Comparison of ENCODE assay signal across 8 mouse cellular contexts in genomic region chr19:57116871-57117501, GRCm38 (mm10).
A peak's percentile ranks its signal among the peaks of the same experiment; 100 is the strongest.
DNase-seq lines count a peak whose midpoint lies in the region; ATAC-seq and TF ChIP-seq lines count a peak whose summit lies in the region.

No protein-coding gene starts in this region.

- H3K4me2 ChIP-seq in hindbrain, embryonic 15.5 days, result peak overlapping the region; percentile 36

- no peak overlapping the region for H3K4me3 ChIP-seq in cerebellum, adult 2 months (replicated peaks; ENCODE audit: insufficient read depth, low read depth, low read length)
- peak overlapping the region; percentile 73 for H3K4me3 ChIP-seq in brown adipose tissue, adult 24 weeks (ENCODE audit: insufficient read depth, low read depth, low read length)
- H3K4me3 ChIP-seq in hindbrain, embryonic 15.5 days, result 0 out of 2 replicates have a peak overlapping the region, but pooled peaks have one; percentile 3

- no peaks in the 10 kb centered on the region for H3K9me3 ChIP-seq in hindbrain, embryonic 15.5 days

- 11% methylated on average over 7 of the region's 7 CpGs for WGBS in cerebellum, adult 2 months
- 6% methylated on average over 7 of the region's 7 CpGs for WGBS in hindbrain, embryonic 15.5 days

- ATAC-seq in hindbrain, embryonic 15.5 days (ENCODE audit: low FRiP score, low read depth), result no peak
- no peak; the same call in 1 of the 2 replicates for ATAC-seq in megakaryocyte, adult 5-6 weeks (ENCODE audit: poor library complexity, severe bottlenecking)

- peaks cover 39% of the 10 kb centered on the region for H3K4me1 ChIP-seq in cerebellum, adult 2 months (ENCODE audit: control insufficient read depth, insufficient read depth, low read length)
- peaks cover 11% of the 10 kb centered on the region for H3K4me1 ChIP-seq in brown adipose tissue, adult 24 weeks (ENCODE audit: control insufficient read depth, insufficient read depth, insufficient read length, low read length)
- peaks cover 42% of the 10 kb centered on the region for H3K4me1 ChIP-seq in hindbrain, embryonic 15.5 days (replicated peaks)

- 0 out of 2 replicates have a peak overlapping the region, but pooled peaks have one; percentile 17 for H3K9ac ChIP-seq in hindbrain, embryonic 15.5 days

- no peaks in the 10 kb centered on the region for H3K27me3 ChIP-seq in cerebellum, adult 2 months (ENCODE audit: control insufficient read depth, insufficient read depth, low read length)
- H3K27me3 ChIP-seq in hindbrain, embryonic 15.5 days, result no peaks in the 10 kb centered on the region

- no peak for TF ChIP-seq CTCF in cerebellum, adult 2 months (IDR thresholded peaks at IDR 0.05; ENCODE audit: borderline replicate concordance, insufficient read depth, low read depth, low read length)

- H3K27ac ChIP-seq in cerebellum, adult 2 months (ENCODE audit: insufficient read depth, low read length), result no peak overlapping the region
- H3K27ac ChIP-seq in brown adipose tissue, adult 24 weeks (replicated peaks; ENCODE audit: low read depth, low read length), result peak overlapping the region; percentile 95
- H3K27ac ChIP-seq in hindbrain, embryonic 15.5 days (replicated peaks), result no peak overlapping the region

- no peak for TF ChIP-seq POLR2A in cerebellum, adult 2 months (IDR thresholded peaks at IDR 0.05; ENCODE audit: borderline replicate concordance, insufficient read depth, low read length)

- H3K36me3 ChIP-seq in hindbrain, embryonic 15.5 days, result no peaks in the 10 kb centered on the region

- peak; percentile 50 to 51 for DNase-seq in cerebellum, postnatal 10 days
- DNase-seq in cerebellum, adult 2 months, result no peak
- DNase-seq in liver, result peak; percentile 42
- DNase-seq in naive thymus-derived CD4-positive, alpha-beta T cell, adult 2 months (ENCODE audit: low read depth), result peak; percentile 75
- no peak for DNase-seq in layer of hippocampus, postnatal 36 days

Comparison
In these comparisons a context has a peak if more than half of its experiments do, and no peak if none do; other contexts are left out.
1. DNase-seq: peak in cerebellum, postnatal 10 days (2 of 2), liver (single experiment) and naive thymus-derived CD4-positive, alpha-beta T cell, adult 2 months (single experiment); none in cerebellum, adult 2 months (0 of 2) and layer of hippocampus, postnatal 36 days (0 of 2).